Mouse (Mus musculus) ES-Bruce4 (cell line): ENCODE measurements around the gene Gtf2f2.

ENCODE experiments used
- CTCF ChIP-seq: IDR thresholded peaks from one replicate; pipeline ENCODE4 v1.8.1; 2011; ENCODE audit warnings: low read depth, low read length
- POLR2A ChIP-seq: IDR thresholded peaks from one replicate; pipeline ENCODE4 v1.8.1; 2011; ENCODE audit warnings: low read length; ENCODE audit not compliant: insufficient read depth

DNA sequence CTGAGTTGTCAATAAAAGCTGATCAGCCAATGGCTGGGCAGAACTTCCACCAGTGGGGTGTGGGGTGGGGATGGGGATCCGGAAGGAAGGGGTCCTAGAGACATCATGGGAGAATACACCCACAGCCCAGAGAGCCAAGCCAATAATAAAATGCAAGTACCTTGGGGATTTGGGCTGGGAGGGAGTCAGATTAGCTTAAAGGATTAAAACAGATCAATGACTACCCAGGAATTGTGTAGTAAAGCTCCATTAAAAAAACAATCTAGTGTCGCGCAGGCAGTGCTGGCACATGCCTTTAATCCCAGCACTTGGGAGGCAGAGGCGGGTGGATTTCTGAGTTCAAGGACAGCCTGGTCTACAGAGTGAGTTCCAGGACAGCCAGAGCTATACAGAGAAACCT lies 5.7 kb downstream of the Gtf2f2 start:
- TF ChIP-seq CTCF (no peak), POLR2A (no peak)
